Mouse (Mus musculus) limb, embryonic 10.5 days (tissue): ENCODE data around the gene Exoc3l4. TPM values are rescaled to one million over a fixed set of nuclear protein-coding genes. Genes with fewer than 3 reads are reported as not detected.

ENCODE experiments used
- DNase-seq: peaks from one replicate; pipeline ENCODE4 v3.0.0-alpha.2; 2017; ENCODE audit warnings: low spot score
- H3K27ac ChIP-seq: fragments of 300-500 bp; sonication (generic); 2 replicates; pipeline ENCODE4 v1.5.1; 2016; ENCODE audit warnings: mild to moderate bottlenecking
- H3K27me3 ChIP-seq: fragments of 300-500 bp; sonication (generic); 2 replicates; pipeline ENCODE4 v1.6.1; 2016; ENCODE audit warnings: low read depth, mild to moderate bottlenecking; ENCODE audit not compliant: poor library complexity, severe bottlenecking
- H3K36me3 ChIP-seq: fragments of 300-500 bp; sonication (generic); 2 replicates; pipeline ENCODE4 v1.6.1; 2016; ENCODE audit warnings: mild to moderate bottlenecking, moderate library complexity
- H3K4me1 ChIP-seq: fragments of 300-500 bp; sonication (generic); 2 replicates; pipeline ENCODE4 v1.6.1; 2016
- H3K4me3 ChIP-seq: fragments of 300-500 bp; sonication (generic); 2 replicates; pipeline ENCODE4 v1.5.1; 2016; ENCODE audit warnings: mild to moderate bottlenecking, moderate library complexity
- H3K9me3 ChIP-seq: fragments of 300-500 bp; sonication (generic); replicated peaks from 2 replicates; pipeline ENCODE4 v1.6.1; 2016; ENCODE audit warnings: mild to moderate bottlenecking
- WGBS: fragments of 180-500 bp; shearing (Covaris S2); methylation state at CpG from one replicate; pipeline ENCODE4 v1.1.7; 2016; 5-methylcytosine and 5-hydroxymethylcytosine counted together
- polyA plus RNA-seq: library from polyadenylated mRNA; unstranded; fragments of >200 nt; fragmentation: Nextera tagmentation; extraction: Ambion mirVana; gene quantifications from 2 replicates; pipeline ENCODE4 v1.2.1, GENCODE M21; 2016

Exoc3l4 gene
- polyA plus RNA-seq, 1 experiment from 2014 or later, result 5.1 TPM

- Histone ChIP-seq H3K4me3 (no peak overlapping the region), H3K27ac (no peak overlapping the region), H3K9me3 (no peaks in the 10 kb centered on the region), H3K4me1 (peaks cover 29% of the 10 kb centered on the region), H3K27me3 (peaks cover 100% of the 10 kb centered on the region), H3K36me3 (no peaks in the 10 kb centered on the region)
- no peak for DNase-seq
- 84% methylated on average over 5 of the region's 5 CpGs for WGBS
These were observed 3.1 kb downstream of the Exoc3l4 start for GRCm38 (mm10) chr12:111419918-111420317.

DNA sequence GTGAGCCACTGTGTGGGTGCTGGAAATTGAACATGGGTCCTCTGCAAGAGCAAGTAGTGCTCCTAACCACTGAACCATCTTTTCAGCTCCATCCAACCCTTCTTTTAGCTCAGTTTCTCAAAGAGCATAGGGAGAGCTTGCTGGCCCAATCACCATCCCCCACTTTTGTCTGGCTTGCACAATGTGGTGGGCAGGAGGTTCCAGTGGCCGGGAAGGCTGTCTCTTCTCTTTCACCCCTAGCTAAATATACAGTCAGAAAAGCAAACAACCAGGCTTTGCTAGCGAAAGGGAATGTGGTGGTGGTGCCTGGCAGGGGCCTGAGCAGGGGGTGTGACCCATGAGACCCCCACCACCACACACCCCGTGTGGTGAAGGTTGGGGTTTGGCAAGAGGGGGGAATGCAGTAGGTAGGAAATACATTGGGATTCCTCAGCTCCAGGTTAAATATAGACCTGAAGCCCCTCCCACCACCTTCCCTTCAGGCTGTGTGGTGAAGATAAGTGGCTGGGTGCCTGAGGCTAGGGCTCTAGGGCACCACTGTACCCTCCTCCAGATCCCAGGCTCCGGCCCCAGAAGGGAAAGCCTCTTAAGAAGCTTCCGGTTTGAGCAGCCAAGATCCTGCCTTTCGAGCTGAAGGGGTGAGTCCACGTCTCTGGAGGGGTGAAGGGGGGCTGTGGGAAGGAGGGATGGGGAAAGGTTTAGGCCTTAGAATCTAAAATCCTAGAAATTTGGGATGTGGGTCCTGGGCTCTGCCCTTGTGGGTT lies 4.3 kb downstream of the Exoc3l4 start:
- no peak overlapping the region for H3K4me3 ChIP-seq
- H3K4me1 ChIP-seq, result peaks cover 36% of the 10 kb centered on the region
- 58% methylated on average over 7 of the region's 7 CpGs for WGBS
- no peaks in the 10 kb centered on the region for H3K36me3 ChIP-seq
- no peaks in the 10 kb centered on the region for H3K9me3 ChIP-seq
- H3K27ac ChIP-seq, result no peak overlapping the region
- DNase-seq, result no peak
- H3K27me3 ChIP-seq, result peaks cover 100% of the 10 kb centered on the region

DNA sequence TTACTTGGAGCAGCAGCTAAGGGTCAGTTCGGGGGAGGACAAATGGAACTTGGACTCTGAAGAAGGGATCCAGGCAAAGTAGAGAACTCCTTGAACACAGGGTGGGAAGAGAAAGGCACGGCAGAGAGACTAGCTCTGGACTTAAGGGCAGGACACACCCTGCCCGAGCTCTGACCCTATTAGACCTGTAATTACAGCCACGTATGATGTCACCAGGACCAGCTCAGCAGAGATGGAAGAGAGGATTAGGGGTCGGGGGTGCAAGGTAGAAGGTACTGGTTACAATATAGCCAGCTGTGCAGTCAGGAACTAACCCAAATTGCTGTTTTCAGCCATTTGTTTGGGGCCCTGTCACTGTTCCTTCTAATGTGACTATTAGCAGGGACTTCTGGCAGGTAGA lies 6.0 kb downstream of the Exoc3l4 start:
- 0 out of 2 replicates have a peak overlapping the region, but pooled peaks have one; percentile 43 for H3K4me3 ChIP-seq
- WGBS, result 36% methylated on average over 5 of the region's 5 CpGs
- H3K36me3 ChIP-seq, result no peaks in the 10 kb centered on the region
- no peak for DNase-seq
- peaks cover 26% of the 10 kb centered on the region for H3K4me1 ChIP-seq
- no peak overlapping the region for H3K27ac ChIP-seq
- no peaks in the 10 kb centered on the region for H3K9me3 ChIP-seq
- H3K27me3 ChIP-seq, result peaks cover 100% of the 10 kb centered on the region

DNA sequence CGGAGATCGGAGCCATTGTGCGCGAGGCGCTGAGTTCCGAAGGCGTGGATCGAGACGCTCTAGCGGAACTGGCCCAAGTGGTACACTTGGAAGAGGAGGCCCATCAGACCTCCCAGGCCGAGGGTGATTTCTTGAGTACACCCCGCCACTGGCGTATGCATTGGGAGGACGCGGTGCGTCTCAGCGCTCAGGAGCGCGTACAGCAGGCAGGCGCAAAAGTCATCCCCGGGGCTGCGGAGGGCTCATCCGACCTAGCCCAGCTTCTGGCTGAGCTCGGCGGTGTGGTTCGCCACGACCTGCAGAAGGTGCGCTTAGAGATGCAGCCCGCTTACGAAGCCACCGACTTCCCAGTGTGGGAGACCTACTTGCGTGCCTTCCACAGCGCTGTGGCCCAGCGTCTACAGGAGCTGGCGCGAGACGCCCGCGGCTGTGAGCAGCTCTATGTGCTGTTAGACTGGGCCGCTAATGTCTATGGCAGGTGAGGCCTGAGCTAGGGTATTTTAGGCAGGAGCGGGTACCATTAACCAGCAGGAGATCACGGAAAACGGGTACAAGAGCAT lies 6.8 kb downstream of the Exoc3l4 start:
- Histone ChIP-seq H3K27ac (no peak overlapping the region), H3K9me3 (no peaks in the 10 kb centered on the region), H3K27me3 (peaks cover 100% of the 10 kb centered on the region), H3K36me3 (no peaks in the 10 kb centered on the region), H3K4me1 (peaks cover 34% of the 10 kb centered on the region), H3K4me3 (peak overlapping the region; percentile 43)
- peak; percentile 56 for DNase-seq
- 4% methylated on average over 43 of the region's 43 CpGs for WGBS

DNA sequence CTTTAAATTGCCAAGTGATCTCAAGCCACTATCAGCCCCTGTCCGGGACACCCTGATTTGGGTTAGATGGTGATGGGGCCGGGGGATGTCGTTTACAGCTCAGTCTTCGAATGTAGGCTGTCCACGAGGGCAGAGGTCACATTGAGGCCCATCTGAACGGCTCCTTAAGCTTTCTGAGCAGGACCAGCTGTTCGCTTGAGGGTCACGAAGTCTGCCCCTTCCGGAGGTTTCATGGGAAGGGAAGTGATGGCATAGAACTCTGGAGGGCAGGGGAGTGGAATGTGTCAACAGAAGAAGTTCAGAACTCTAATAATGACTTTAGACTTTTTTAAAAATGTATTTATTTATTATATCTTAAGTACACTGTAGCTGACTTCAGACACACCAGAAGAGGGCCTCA lies 7.7 kb downstream of the Exoc3l4 start:
- H3K27me3 ChIP-seq, result peaks cover 100% of the 10 kb centered on the region
- H3K27ac ChIP-seq, result no peak overlapping the region
- H3K9me3 ChIP-seq, result no peaks in the 10 kb centered on the region
- no peak overlapping the region for H3K4me3 ChIP-seq
- 17% methylated on average over 9 of the region's 9 CpGs for WGBS
- no peak for DNase-seq
- H3K36me3 ChIP-seq, result no peaks in the 10 kb centered on the region
- H3K4me1 ChIP-seq, result peaks cover 43% of the 10 kb centered on the region

DNA sequence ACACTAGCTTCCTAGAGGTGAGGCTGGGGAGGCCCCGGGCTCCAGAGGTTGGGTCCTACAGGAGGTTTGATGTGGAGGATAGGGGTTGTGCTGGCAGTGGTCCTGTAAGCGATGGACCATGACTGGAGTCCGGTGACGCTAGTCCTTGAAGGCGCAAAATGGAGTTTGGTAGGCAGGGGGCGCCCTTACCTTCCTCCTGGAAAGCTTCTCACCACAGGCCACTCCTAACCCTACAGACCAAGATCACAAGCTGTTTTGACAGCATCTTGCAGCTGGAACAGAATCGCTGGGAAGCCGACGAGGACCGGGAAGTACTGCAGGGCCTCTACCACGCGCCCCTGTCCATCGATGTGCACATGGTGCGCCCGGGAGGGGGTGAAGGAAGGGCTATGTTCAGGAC lies 8.4 kb downstream of the Exoc3l4 start:
- H3K9me3 ChIP-seq, result no peaks in the 10 kb centered on the region
- no peaks in the 10 kb centered on the region for H3K36me3 ChIP-seq
- DNase-seq, result peak; percentile 83
- H3K4me1 ChIP-seq, result peaks cover 50% of the 10 kb centered on the region
- H3K27ac ChIP-seq, result no peak overlapping the region
- H3K4me3 ChIP-seq, result no peak overlapping the region
- WGBS, result 6% methylated on average over 15 of the region's 15 CpGs
- peaks cover 100% of the 10 kb centered on the region for H3K27me3 ChIP-seq

DNA sequence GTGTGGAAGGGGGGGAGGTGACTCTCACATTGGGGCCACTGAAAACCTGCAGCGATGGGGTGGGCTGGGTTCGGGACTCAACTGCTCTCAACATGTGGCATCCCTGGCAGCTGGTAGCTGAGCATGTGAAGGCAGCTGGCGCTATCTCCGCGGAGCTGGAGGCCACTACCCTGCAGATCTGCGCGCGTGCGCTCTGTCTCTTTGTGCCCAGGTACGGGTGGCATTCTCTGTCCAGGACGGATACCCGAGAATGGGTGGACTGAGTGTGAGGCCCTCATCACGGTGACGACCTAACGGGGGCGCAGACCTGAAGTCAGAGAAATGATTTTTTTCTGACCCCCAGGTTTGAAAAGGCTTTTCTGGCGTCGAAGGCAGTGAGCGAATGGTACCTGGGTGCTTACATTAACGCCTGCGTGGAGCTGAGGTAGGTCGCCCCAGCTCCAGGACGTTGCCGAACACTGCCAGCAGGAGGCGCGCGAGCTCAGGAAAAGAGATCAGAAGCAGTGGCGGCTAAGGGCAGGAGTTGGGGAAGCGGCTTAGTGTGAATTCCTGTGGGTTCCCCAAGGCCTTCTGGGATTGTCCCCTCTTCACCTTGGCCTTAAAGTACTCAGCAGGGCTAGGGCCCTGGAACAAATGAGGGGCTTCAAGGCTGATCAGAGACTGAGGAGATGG lies 9.1 kb downstream of the Exoc3l4 start:
- no peak overlapping the region for H3K4me3 ChIP-seq
- WGBS, result 20% methylated on average over 29 of the region's 29 CpGs
- peak; percentile 96 for DNase-seq
- peaks cover 56% of the 10 kb centered on the region for H3K4me1 ChIP-seq
- no peaks in the 10 kb centered on the region for H3K36me3 ChIP-seq
- H3K27ac ChIP-seq, result no peak overlapping the region
- peaks cover 100% of the 10 kb centered on the region for H3K27me3 ChIP-seq
- H3K9me3 ChIP-seq, result no peaks in the 10 kb centered on the region

DNA sequence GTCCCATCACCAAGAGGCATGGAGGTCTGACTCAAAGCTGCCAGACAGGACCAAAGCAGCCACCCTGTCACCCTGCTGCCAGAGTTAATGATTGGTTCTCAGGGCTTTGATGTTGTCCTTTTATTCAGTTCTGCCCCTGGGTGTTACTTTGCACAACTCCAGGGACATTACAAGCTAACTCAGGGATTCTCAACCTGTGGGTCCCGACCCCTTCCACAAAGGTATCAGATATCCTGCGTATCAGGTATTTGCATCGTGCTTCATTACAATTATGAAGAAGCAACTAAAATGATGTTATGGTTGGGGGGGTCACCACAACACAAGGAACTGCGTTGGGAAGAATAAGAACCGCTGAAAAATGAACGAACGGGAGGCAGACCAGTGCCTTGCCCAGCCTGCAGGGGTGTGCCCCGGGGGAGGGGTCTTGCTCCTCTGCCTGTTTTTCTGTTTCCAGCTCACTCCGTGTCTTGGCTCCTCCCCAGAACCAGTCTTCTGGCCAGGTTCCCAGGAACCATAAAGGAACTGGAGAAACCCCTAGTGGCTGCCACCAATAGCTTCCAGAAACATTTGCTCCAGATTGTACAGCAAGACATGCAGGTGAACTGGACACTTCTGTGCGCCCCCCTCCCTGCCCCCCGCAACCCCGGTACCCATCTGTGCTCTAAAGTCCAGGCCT lies 10.8 kb downstream of the Exoc3l4 start:
- no peak overlapping the region for H3K4me3 ChIP-seq
- peaks cover 100% of the 10 kb centered on the region for H3K27me3 ChIP-seq
- no peak overlapping the region for H3K27ac ChIP-seq
- peaks cover 69% of the 10 kb centered on the region for H3K4me1 ChIP-seq
- no peaks in the 10 kb centered on the region for H3K9me3 ChIP-seq
- whole genome bisulfite sequencing, result 43% methylated on average over 12 of the region's 12 CpGs
- DNase-seq, result no peak
- H3K36me3 ChIP-seq, result no peaks in the 10 kb centered on the region

GRCm38 (mm10) chr12:111428364-111428763 lies 11.5 kb downstream of the Exoc3l4 start:
- peaks cover 100% of the 10 kb centered on the region for H3K27me3 ChIP-seq
- H3K36me3 ChIP-seq, result no peaks in the 10 kb centered on the region
- 17% methylated on average over 8 of the region's 8 CpGs for WGBS
- peaks cover 70% of the 10 kb centered on the region for H3K4me1 ChIP-seq
- DNase-seq, result no peak
- peak overlapping the region; percentile 47; the same call in 1 of the 2 replicates for H3K4me3 ChIP-seq
- H3K27ac ChIP-seq, result 0 out of 2 replicates have a peak overlapping the region, but pooled peaks have one; percentile 10
- H3K9me3 ChIP-seq, result no peaks in the 10 kb centered on the region

GRCm38 (mm10) chr12:111428961-111429911 lies 12.4 kb downstream of the Exoc3l4 start:
- DNase-seq, result peak; percentile 76
- H3K36me3 ChIP-seq, result no peaks in the 10 kb centered on the region
- peaks cover 69% of the 10 kb centered on the region for H3K4me1 ChIP-seq
- H3K27me3 ChIP-seq, result peaks cover 99% of the 10 kb centered on the region
- peak overlapping the region; percentile 66 for H3K27ac ChIP-seq
- H3K9me3 ChIP-seq, result no peaks in the 10 kb centered on the region
- H3K4me3 ChIP-seq, result peak overlapping the region; percentile 47
- WGBS, result under 1% methylated on average over 40 of the region's 40 CpGs

DNA sequence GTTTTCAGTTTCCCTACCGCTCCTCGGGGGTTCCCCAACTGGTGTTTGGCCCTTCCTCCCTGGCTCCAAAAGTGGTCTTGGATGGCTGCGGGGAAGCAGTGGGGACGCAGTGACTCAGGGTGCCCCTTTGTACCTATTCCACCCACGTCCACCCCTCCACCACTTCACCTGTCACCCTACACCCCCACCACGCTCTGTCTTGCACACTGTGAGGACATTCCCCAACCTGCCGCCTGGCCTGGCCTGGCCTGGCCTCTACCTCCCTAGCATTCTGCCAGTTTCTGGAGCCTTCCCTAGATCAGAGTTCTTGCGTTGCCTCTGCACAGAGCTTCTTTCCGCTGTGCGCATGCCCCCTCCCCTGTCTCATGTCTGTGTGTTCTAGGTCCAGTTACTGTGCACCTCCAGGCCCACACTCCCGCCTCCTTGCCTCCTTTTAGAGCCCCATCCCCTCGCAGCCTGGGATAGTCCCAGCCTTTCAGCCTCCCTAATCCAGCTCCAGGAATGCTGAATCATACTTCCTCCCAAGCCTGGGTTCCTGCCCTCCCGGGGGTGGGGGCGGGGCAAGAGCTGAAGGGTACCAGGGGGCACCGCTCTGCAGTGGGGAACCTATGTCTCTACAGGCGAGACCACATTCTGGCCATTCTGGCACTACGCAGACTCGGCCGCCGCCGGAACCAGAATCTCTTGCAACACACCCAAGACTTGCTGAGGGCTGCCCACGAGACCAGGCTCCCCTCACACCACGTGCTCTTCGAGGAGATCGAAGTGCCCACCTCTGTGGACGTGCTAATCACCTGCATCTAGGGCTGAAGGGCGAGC lies 13.4 kb downstream of the Exoc3l4 start:
- Histone ChIP-seq H3K27me3 (peaks cover 99% of the 10 kb centered on the region), H3K27ac (peak overlapping the region; percentile 66), H3K4me3 (peak overlapping the region; percentile 47), H3K36me3 (no peaks in the 10 kb centered on the region), H3K4me1 (peaks cover 76% of the 10 kb centered on the region), H3K9me3 (no peaks in the 10 kb centered on the region)
- WGBS, result 5% methylated on average over 27 of the region's 27 CpGs
- DNase-seq, result peak; percentile 50
